Mouse (Mus musculus) heart, postnatal 0 days (tissue): ENCODE measurements around the gene Sox6. TPM values are rescaled to one million over a fixed set of nuclear protein-coding genes. Genes with fewer than 3 reads are reported as not detected.

Experiments used
- ATAC-seq: fragments of 200-750 bp; cut with Nextera tagmentation; 2 replicates; pipeline ENCODE4 v1.8.0; 2017; ENCODE audit warnings: low read depth, moderate number of reproducible peaks, moderate library complexity; ENCODE audit not compliant: insufficient read depth
- DNase-seq: peaks from one replicate; pipeline ENCODE4 v3.0.0-alpha.2; 2016; ENCODE audit warnings: low spot score
- H3K27ac ChIP-seq: fragments of 300-500 bp; sonication (generic); 2 replicates; pipeline ENCODE4 v1.5.1; 2014; ENCODE audit warnings: low read depth, mild to moderate bottlenecking
- H3K27me3 ChIP-seq: fragments of 300-500 bp; sonication (generic); 2 replicates; pipeline ENCODE4 v1.6.1; 2014; ENCODE audit warnings: low read length, mixed read lengths; ENCODE audit not compliant: control insufficient read depth, insufficient read depth
- H3K36me3 ChIP-seq: fragments of 300-500 bp; sonication (generic); replicated peaks from 2 replicates; pipeline ENCODE4 v1.6.1; 2014; ENCODE audit warnings: low read length, mixed read lengths; ENCODE audit not compliant: control insufficient read depth, insufficient read depth
- H3K4me1 ChIP-seq: fragments of 300-500 bp; sonication (generic); 2 replicates; pipeline ENCODE4 v1.6.1; 2014; ENCODE audit warnings: antibody characterized with exemption; ENCODE audit not compliant: control insufficient read depth, insufficient read depth
- H3K4me2 ChIP-seq: fragments of 300-500 bp; sonication (generic); 2 replicates; pipeline ENCODE4 v1.6.1; 2014; ENCODE audit warnings: low read depth, mild to moderate bottlenecking, low read length, moderate library complexity
- H3K4me3 ChIP-seq: fragments of 300-500 bp; sonication (generic); 2 replicates; pipeline ENCODE4 v1.5.1; 2014; ENCODE audit warnings: low read depth, low read length
- H3K9ac ChIP-seq: fragments of 300-500 bp; sonication (generic); replicated peaks from 2 replicates; pipeline ENCODE4 v1.6.1; 2014; ENCODE audit warnings: low read depth, low read length, mixed read lengths
- H3K9me3 ChIP-seq: fragments of 300-500 bp; sonication (generic); replicated peaks from 2 replicates; pipeline ENCODE4 v1.6.1; 2016; ENCODE audit warnings: low read length; ENCODE audit not compliant: control insufficient read depth
- CTCF ChIP-seq: IDR thresholded peaks from 2 replicates; pipeline ENCODE4 v1.5.1; 2016; ENCODE audit warnings: antibody characterized with exemption, control low read depth, low read depth
- EP300 ChIP-seq: IDR thresholded peaks from 2 replicates; pipeline ENCODE4 v1.6.1; 2016; ENCODE audit warnings: antibody characterized with exemption, low read depth
- WGBS: fragments of 180-500 bp; shearing (Covaris S2); extraction: QIAGEN DNeasy Blood & Tissue Kit; methylation state at CpG from one replicate; pipeline ENCODE4 v1.1.7; 2014; 5-methylcytosine and 5-hydroxymethylcytosine counted together
- polyA plus RNA-seq: library from polyadenylated mRNA; unstranded; fragments of >200 nt; fragmentation: Nextera tagmentation; extraction: Ambion mirVana; gene quantifications from 2 replicates; pipeline ENCODE4 v1.2.1, GENCODE M21; 2015
- total RNA-seq: library from RNA; depleted of rRNA; stranded (reverse); fragments of >200 nt; gene quantifications from 2 replicates; pipeline ENCODE4 v1.2.3, GENCODE M21; 2014; ENCODE audit warnings: low replicate concordance

The Sox6 gene
- total and polyA plus RNA-seq, 2 experiments from 2014 or later, result 23.4 to 68.5 TPM

DNA sequence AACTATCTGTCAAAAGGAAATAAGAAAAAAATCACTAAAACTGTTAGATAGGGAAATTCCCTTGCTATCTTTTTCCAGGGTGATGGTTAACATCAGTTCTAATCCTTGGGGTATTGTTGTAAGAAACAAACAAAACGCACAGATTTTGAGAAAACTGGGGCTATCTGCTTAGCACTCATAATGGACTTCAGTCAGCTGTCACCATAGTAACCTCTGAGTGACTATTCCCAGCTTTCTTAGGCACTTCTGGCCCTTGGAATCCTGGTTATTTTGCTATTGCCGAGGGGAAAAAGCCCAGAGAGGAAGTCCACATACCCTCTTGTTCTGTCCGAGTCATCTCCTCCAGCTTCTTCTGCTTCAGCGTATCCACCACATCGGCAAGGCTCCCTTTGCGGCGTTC is 261.9 kb downstream of the Sox6 start:
- Histone ChIP-seq H3K9me3 (no peaks in the 10 kb centered on the region), H3K9ac (no peak overlapping the region), H3K27me3 (no peaks in the 10 kb centered on the region), H3K36me3 (no peaks in the 10 kb centered on the region), H3K4me2 (no peak overlapping the region), H3K4me3 (no peak overlapping the region), H3K27ac (no peak overlapping the region), H3K4me1 (no peaks in the 10 kb centered on the region)
- WGBS, result 66% methylated on average over 7 of the region's 7 CpGs
- DNase-seq (no peak), ATAC-seq (no peak)
- TF ChIP-seq CTCF, result no peak
- no peak for TF ChIP-seq EP300

GRCm38 (mm10) chr7:115776324-115776723 is 262.3 kb downstream of the Sox6 start:
- ATAC-seq, result no peak
- 61% methylated on average over 5 of the region's 5 CpGs for WGBS

GRCm38 (mm10) chr7:115766316-115766715 is 272.3 kb downstream of the Sox6 start:
- Histone ChIP-seq H3K9me3 (no peaks in the 10 kb centered on the region), H3K4me3 (no peak overlapping the region), H3K4me1 (no peaks in the 10 kb centered on the region), H3K27me3 (no peaks in the 10 kb centered on the region), H3K27ac (no peak overlapping the region), H3K36me3 (no peaks in the 10 kb centered on the region), H3K4me2 (no peak overlapping the region), H3K9ac (no peak overlapping the region)
- TF ChIP-seq EP300 (no peak), CTCF (no peak)
- ATAC-seq, result no peak
- DNase-seq, result no peak
- WGBS, result 89% methylated on average over 8 of the region's 8 CpGs

More at GRCm38 (mm10) chr7:115776324-115776723, 262.3 kb downstream of the Sox6 start:
- Histone ChIP-seq H3K27ac (no peak overlapping the region), H3K27me3 (no peaks in the 10 kb centered on the region), H3K9ac (no peak overlapping the region), H3K4me3 (no peak overlapping the region), H3K4me2 (no peak overlapping the region), H3K4me1 (no peaks in the 10 kb centered on the region), H3K36me3 (no peaks in the 10 kb centered on the region), H3K9me3 (no peaks in the 10 kb centered on the region)
- no peak for TF ChIP-seq CTCF
- no peak for TF ChIP-seq EP300
- no peak for DNase-seq

DNA sequence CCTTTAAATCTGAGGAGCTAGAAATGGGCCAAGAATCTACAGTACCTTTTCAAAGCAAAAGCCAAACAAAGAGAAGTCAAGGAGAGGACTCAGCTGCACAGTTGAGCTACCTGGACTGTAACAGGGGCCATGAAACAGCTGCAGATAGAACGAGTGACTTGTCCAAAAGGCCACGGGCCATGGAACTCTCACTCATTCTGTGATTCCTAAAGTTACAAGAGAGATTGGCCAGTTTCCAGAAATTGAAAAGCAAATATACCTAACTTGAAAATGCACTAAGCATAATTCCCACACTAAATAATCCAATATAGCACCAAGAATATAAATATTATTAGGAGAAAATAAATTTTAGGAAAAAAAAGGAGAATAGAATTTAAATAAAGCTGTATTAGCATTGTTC is 274.7 kb downstream of the Sox6 start:
- DNase-seq (no peak), ATAC-seq (no peak)
- no peak overlapping the region for H3K9ac ChIP-seq
- H3K4me1 ChIP-seq, result no peaks in the 10 kb centered on the region
- H3K4me2 ChIP-seq, result no peak overlapping the region
- no peaks in the 10 kb centered on the region for H3K27me3 ChIP-seq
- 38% methylated on average over 2 of the region's 2 CpGs for WGBS
- TF ChIP-seq EP300, result no peak
- TF ChIP-seq CTCF, result no peak
- H3K4me3 ChIP-seq, result no peak overlapping the region
- H3K9me3 ChIP-seq, result no peaks in the 10 kb centered on the region
- no peak overlapping the region for H3K27ac ChIP-seq
- no peaks in the 10 kb centered on the region for H3K36me3 ChIP-seq

- Histone ChIP-seq H3K4me2 (no peak overlapping the region), H3K9me3 (no peaks in the 10 kb centered on the region), H3K9ac (no peak overlapping the region), H3K27me3 (no peaks in the 10 kb centered on the region), H3K4me1 (no peaks in the 10 kb centered on the region), H3K27ac (no peak overlapping the region), H3K4me3 (no peak overlapping the region), H3K36me3 (no peaks in the 10 kb centered on the region)
- TF ChIP-seq CTCF (no peak), EP300 (no peak)
- 9% methylated on average over 1 of the region's 1 CpGs for WGBS
- DNase-seq (no peak), ATAC-seq (no peak)
Observed at GRCm38 (mm10) chr7:115758172-115758571, 280.4 kb downstream of the Sox6 start.

GRCm38 (mm10) chr7:115755272-115755671 is 283.3 kb downstream of the Sox6 start:
- ATAC-seq (no peak), DNase-seq (no peak)
- Histone ChIP-seq H3K4me2 (no peak overlapping the region), H3K9ac (no peak overlapping the region), H3K4me1 (peaks cover 11% of the 10 kb centered on the region), H3K27ac (no peak overlapping the region), H3K9me3 (no peaks in the 10 kb centered on the region), H3K36me3 (no peaks in the 10 kb centered on the region), H3K27me3 (no peaks in the 10 kb centered on the region), H3K4me3 (no peak overlapping the region)
- no peak for TF ChIP-seq EP300
- TF ChIP-seq CTCF, result no peak
- 74% methylated on average over 4 of the region's 4 CpGs for WGBS
